Mouse (Mus musculus): ENCODE data around the gene Pou6f1. TPM values are rescaled to one million over a fixed set of nuclear protein-coding genes. Genes with fewer than 3 reads are reported as not detected.

Pou6f1 gene
- total RNA-seq (2014; rRNA removed) (1.9 and 2.0 TPM in 2 replicates), polyA plus RNA-seq (2012; rRNA removed) (3.1 and 5.5 TPM in 2 replicates)

DNA sequence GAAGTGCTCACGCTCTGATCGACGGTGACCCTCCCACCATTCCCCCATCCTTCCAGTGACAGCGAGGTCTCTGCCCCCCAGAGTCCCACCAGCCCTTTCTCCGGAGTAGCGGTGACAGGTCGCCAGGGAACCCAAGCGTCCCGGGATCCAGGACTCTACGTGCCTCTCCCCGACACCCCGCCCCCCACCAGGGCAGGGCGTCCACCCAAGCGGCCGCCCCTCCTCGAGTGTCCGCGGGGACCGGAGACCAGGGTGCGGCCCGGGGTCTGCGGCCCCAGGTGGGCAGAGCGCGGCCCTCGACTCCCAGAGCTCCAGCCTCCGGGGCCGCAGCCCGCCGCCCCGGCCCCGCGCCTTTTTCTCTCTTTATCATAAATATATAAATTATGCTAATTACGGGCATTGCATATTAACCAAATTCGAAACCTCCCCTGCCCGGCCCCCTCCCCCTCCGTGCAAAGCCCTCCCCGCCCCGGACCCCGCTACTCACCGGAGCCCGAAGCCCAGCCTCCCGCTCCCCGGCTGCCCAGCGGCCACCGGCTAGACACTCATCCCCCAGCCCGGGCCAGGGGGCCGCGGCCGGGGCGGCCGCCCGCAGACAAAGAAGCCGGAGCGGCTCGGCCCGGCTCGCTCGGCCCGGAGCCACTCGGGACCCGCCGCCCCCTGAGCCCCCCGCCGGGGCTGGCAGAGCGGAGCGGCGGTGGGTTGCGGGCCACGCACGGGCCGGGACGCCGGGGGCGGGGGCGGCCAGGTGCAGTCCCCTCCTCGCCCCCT is at the start of gene Pou6f1:
Gene Pou6f1 (minus strand): TSS at position 709 of the 771 bp plus-strand sequence.
- 1% methylated on average over 67 of the region's 76 CpGs for WGBS
- no peaks in the 10 kb centered on the region for H3K36me3 ChIP-seq (ENCODE audit: control insufficient read depth, insufficient read depth, low read length)
- no peaks in the 10 kb centered on the region for H3K79me2 ChIP-seq (ENCODE audit: control insufficient read depth, insufficient read depth, low read length)
- H3K9ac ChIP-seq (ENCODE audit: low read depth, low read length): peak within 1 kb of the TSS; percentile 94
- peaks cover 6% of the 10 kb centered on the region for H3K4me1 ChIP-seq (ENCODE audit: control insufficient read depth, insufficient read depth, low read length)
- no peak for DNase-seq (ENCODE audit: extremely low read depth, low read depth, low spot score)
- H3K4me3 ChIP-seq (ENCODE audit: insufficient read depth, low read depth, low read length): peak within 1 kb of the TSS; percentile 87
- TF ChIP-seq CTCF (IDR thresholded peaks at IDR 0.05; ENCODE audit: low read depth, low read length) (no peak), POLR2A (IDR thresholded peaks at IDR 0.05; ENCODE audit: extremely low read depth, insufficient read depth, low read length) (no peak)
- H3K27ac ChIP-seq (replicated peaks; ENCODE audit: insufficient read depth, low read depth, low read length): peak within 1 kb of the TSS; percentile 25; the same call in 1 of the 2 replicates
- no peaks in the 10 kb centered on the region for H3K27me3 ChIP-seq (ENCODE audit: control insufficient read depth, insufficient read depth, low read length)

DNA sequence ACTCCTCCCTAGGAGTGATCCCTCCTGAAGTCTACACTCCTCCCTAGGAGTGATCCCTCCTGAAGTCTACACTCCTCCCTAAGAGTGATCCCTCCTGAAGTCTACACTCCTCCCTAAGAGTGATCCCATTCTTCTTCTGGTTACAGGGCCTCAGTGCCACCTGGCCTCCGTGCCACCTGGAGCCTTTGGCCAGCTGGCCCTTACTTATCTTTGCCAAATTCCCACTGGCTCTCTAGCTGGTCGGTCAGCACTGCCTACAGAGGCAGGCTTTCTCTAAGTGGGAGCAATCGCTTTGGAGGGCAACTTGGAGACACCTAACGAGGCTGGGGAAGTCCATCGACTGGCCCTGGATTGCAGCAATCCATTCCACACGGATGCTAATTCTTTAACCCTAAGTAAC is 46.4 kb upstream of the Pou6f1 start:
- H3K9ac ChIP-seq (ENCODE audit: low read depth, low read length): no peak overlapping the region
- H3K4me3 ChIP-seq (ENCODE audit: insufficient read depth, low read depth, low read length): no peak overlapping the region
- no peaks in the 10 kb centered on the region for H3K36me3 ChIP-seq (ENCODE audit: control insufficient read depth, insufficient read depth, low read length)
- TF ChIP-seq CTCF (IDR thresholded peaks at IDR 0.05; ENCODE audit: low read depth, low read length) (no peak), POLR2A (IDR thresholded peaks at IDR 0.05; ENCODE audit: extremely low read depth, insufficient read depth, low read length) (no peak)
- no peaks in the 10 kb centered on the region for H3K79me2 ChIP-seq (ENCODE audit: control insufficient read depth, insufficient read depth, low read length)
- H3K4me1 ChIP-seq (ENCODE audit: control insufficient read depth, insufficient read depth, low read length): no peaks in the 10 kb centered on the region
- no peak for DNase-seq (ENCODE audit: extremely low read depth, low read depth, low spot score)
- 82% methylated on average over 6 of the region's 6 CpGs for WGBS
- H3K27ac ChIP-seq (replicated peaks; ENCODE audit: insufficient read depth, low read depth, low read length): no peak overlapping the region
- H3K27me3 ChIP-seq (ENCODE audit: control insufficient read depth, insufficient read depth, low read length): no peaks in the 10 kb centered on the region

DNA sequence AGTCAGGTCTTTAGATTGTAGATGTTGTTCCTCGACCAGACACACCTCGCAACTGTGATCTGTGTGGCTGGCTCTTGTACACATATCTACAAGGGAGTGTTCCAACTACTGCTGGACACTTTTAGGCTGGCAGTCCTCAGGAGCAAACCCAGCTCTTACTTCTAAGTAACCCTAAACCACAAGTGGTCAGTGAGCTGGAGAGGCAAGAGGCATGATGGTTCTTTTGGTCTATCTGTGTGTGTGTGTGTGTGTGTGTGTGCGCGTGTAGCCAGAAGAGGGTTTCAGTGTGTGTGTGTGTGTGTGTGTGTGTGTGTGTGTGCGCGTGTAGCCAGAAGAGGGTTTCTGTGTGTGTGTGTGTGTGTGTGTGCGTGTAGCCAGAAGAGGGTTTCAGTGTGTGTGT is 42.7 kb upstream of the Pou6f1 start:
- H3K36me3 ChIP-seq (ENCODE audit: control insufficient read depth, insufficient read depth, low read length): no peaks in the 10 kb centered on the region
- no peak overlapping the region for H3K4me3 ChIP-seq (ENCODE audit: insufficient read depth, low read depth, low read length)
- no peak for DNase-seq (ENCODE audit: extremely low read depth, low read depth, low spot score)
- H3K4me1 ChIP-seq (ENCODE audit: control insufficient read depth, insufficient read depth, low read length): no peaks in the 10 kb centered on the region
- no peak for TF ChIP-seq POLR2A (IDR thresholded peaks at IDR 0.05; ENCODE audit: extremely low read depth, insufficient read depth, low read length)
- TF ChIP-seq CTCF (IDR thresholded peaks at IDR 0.05; ENCODE audit: low read depth, low read length): no peak
- H3K27me3 ChIP-seq (ENCODE audit: control insufficient read depth, insufficient read depth, low read length): no peaks in the 10 kb centered on the region
- H3K9ac ChIP-seq (ENCODE audit: low read depth, low read length): no peak overlapping the region
- WGBS: 90% methylated on average over 7 of the region's 7 CpGs
- H3K27ac ChIP-seq (replicated peaks; ENCODE audit: insufficient read depth, low read depth, low read length): no peak overlapping the region
- H3K79me2 ChIP-seq (ENCODE audit: control insufficient read depth, insufficient read depth, low read length): no peaks in the 10 kb centered on the region

DNA sequence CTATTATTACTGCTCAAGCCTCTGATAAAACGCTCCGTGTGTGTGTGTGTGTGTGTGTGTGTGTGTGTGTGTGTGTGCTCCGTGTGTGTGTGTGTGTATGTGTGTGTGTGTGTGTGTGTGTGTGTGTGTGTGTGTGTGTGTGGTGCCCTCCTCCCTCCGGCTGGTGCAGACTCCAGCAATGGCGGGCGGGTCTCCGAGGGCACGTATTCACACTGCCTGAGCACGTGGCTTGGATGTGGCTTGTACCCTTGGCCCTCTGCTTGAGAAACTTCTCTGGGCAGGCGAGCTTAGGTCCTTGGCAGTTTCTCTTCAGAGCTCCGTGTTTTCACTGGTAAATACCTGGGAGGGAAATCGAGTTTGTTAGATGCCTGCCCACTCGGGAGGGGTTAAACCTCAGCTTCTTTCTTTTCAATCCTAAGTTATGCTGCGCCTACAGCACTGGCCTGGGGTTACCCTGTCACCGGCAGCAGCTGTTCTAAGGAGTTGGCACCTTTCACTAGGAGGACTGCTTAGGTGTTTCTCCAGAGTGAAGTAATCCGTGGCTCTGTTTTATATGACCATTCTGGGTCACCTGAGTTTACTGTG is 41.5 kb upstream of the Pou6f1 start:
- TF ChIP-seq CTCF (IDR thresholded peaks at IDR 0.05; ENCODE audit: low read depth, low read length) (no peak), POLR2A (IDR thresholded peaks at IDR 0.05; ENCODE audit: extremely low read depth, insufficient read depth, low read length) (no peak)
- 79% methylated on average over 13 of the region's 16 CpGs for WGBS
- H3K4me3 ChIP-seq (ENCODE audit: insufficient read depth, low read depth, low read length): no peak overlapping the region
- peak; percentile 49 for DNase-seq (ENCODE audit: extremely low read depth, low read depth, low spot score)
- no peaks in the 10 kb centered on the region for H3K27me3 ChIP-seq (ENCODE audit: control insufficient read depth, insufficient read depth, low read length)
- H3K79me2 ChIP-seq (ENCODE audit: control insufficient read depth, insufficient read depth, low read length): peaks cover 3% of the 10 kb centered on the region; the same call in 1 of the 2 replicates
- H3K27ac ChIP-seq (replicated peaks; ENCODE audit: insufficient read depth, low read depth, low read length): no peak overlapping the region
- no peak overlapping the region for H3K9ac ChIP-seq (ENCODE audit: low read depth, low read length)
- no peaks in the 10 kb centered on the region for H3K36me3 ChIP-seq (ENCODE audit: control insufficient read depth, insufficient read depth, low read length)
- H3K4me1 ChIP-seq (ENCODE audit: control insufficient read depth, insufficient read depth, low read length): peaks cover 2% of the 10 kb centered on the region; the same call in 1 of the 2 replicates

DNA sequence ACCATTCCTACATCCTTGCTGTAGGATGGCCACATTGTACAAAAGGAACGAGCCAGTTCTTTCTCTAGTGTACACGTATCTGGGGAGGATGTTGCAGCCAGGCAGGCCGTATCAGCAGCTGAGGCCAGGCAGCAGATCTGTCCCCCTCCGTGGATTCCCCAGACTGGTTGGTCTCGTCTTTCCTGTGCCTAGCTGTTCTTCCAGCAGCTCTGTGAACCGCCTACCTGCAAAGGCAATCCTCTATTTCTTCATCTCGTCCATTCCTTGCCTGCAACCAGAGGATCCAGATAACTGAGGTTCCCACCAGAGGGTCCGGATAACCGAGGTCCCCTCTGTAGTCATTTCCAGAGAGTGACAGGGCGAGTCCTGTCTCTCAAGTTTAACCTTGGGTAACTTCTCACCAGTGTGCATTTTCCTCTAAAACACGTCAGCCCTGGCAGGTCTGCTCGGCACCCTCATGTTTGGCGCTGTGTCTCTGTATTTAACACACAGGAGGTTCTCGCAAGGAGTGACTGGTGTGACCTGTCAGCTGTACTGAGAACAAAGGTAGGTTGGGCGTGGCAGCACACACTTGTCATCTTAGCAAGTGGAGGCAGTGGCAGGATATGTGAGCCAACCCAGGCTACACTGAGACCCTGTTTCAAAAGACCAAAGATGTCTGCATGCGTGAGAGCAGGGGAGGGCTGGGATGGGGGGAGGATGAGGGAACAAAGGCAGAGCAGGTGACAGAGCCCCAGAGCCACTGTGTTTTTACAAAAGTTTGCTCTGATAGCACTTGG is 40.4 kb upstream of the Pou6f1 start:
- WGBS: 91% methylated on average over 16 of the region's 16 CpGs
- Histone ChIP-seq H3K36me3 (ENCODE audit: control insufficient read depth, insufficient read depth, low read length) (no peaks in the 10 kb centered on the region), H3K9ac (ENCODE audit: low read depth, low read length) (no peak overlapping the region), H3K4me3 (ENCODE audit: insufficient read depth, low read depth, low read length) (no peak overlapping the region), H3K79me2 (ENCODE audit: control insufficient read depth, insufficient read depth, low read length) (peaks cover 4% of the 10 kb centered on the region; the same call in 1 of the 2 replicates), H3K27me3 (ENCODE audit: control insufficient read depth, insufficient read depth, low read length) (no peaks in the 10 kb centered on the region), H3K4me1 (ENCODE audit: control insufficient read depth, insufficient read depth, low read length) (peaks cover 5% of the 10 kb centered on the region; the same call in 1 of the 2 replicates), H3K27ac (replicated peaks; ENCODE audit: insufficient read depth, low read depth, low read length) (no peak overlapping the region)
- DNase-seq (ENCODE audit: extremely low read depth, low read depth, low spot score): no peak
- TF ChIP-seq POLR2A (IDR thresholded peaks at IDR 0.05; ENCODE audit: extremely low read depth, insufficient read depth, low read length) (no peak), CTCF (IDR thresholded peaks at IDR 0.05; ENCODE audit: low read depth, low read length) (no peak)
